Mouse (Mus musculus) cerebellum, adult 2 months (tissue): ENCODE measurements around the gene Gfi1b. TPM values are rescaled to one million over a fixed set of nuclear protein-coding genes. Genes with fewer than 3 reads are reported as not detected.

Source experiments
- DNase-seq, 2 experiments: peaks; one replicate each; pipeline ENCODE4 v3.0.0; 2021
- H3K27ac ChIP-seq: fragments of 200-500 bp; 2 replicates; pipeline ENCODE4 v1.5.1; 2012; ENCODE audit warnings: low read length, control low read depth, inconsistent platforms; ENCODE audit not compliant: insufficient read depth
- H3K27me3 ChIP-seq: fragments of 200-500 bp; 2 replicates; pipeline ENCODE4 v1.6.1; 2012; ENCODE audit warnings: inconsistent platforms, mild to moderate bottlenecking, low read length, moderate library complexity; ENCODE audit not compliant: control insufficient read depth, insufficient read depth
- H3K4me1 ChIP-seq: fragments of 200-500 bp; 2 replicates; pipeline ENCODE4 v1.6.1; 2011; ENCODE audit warnings: low read length; ENCODE audit not compliant: control insufficient read depth, insufficient read depth
- H3K4me3 ChIP-seq: fragments of 200-500 bp; replicated peaks from 2 replicates; pipeline ENCODE3; 2011; ENCODE audit warnings: mild to moderate bottlenecking, low read depth, low read length, control low read depth; ENCODE audit not compliant: insufficient read depth
- CTCF ChIP-seq: fragments of 200-500 bp; IDR thresholded peaks from 2 replicates; pipeline ENCODE4 v1.5.1; 2011; ENCODE audit warnings: low read depth, mild to moderate bottlenecking, control low read depth, low read length, moderate library complexity, borderline replicate concordance; ENCODE audit not compliant: insufficient read depth
- POLR2A ChIP-seq: fragments of 200-500 bp; IDR thresholded peaks from 2 replicates; pipeline ENCODE4 v1.6.1; 2011; ENCODE audit warnings: low read length, control low read depth, borderline replicate concordance; ENCODE audit not compliant: insufficient read depth
- WGBS: fragments of 180-500 bp; shearing (Covaris S2); methylation state at CpG from one replicate; pipeline ENCODE4 v1.1.7; 2018; 5-methylcytosine and 5-hydroxymethylcytosine counted together
- polyA plus RNA-seq: library from polyadenylated mRNA; depleted of rRNA; stranded (reverse); fragments of >200 nt; gene quantifications from 2 replicates; pipeline ENCODE4 v1.2.3, GENCODE M21; 2012

Gene Gfi1b
- polyA plus RNA-seq, 1 experiment, result 0.18 TPM

DNA sequence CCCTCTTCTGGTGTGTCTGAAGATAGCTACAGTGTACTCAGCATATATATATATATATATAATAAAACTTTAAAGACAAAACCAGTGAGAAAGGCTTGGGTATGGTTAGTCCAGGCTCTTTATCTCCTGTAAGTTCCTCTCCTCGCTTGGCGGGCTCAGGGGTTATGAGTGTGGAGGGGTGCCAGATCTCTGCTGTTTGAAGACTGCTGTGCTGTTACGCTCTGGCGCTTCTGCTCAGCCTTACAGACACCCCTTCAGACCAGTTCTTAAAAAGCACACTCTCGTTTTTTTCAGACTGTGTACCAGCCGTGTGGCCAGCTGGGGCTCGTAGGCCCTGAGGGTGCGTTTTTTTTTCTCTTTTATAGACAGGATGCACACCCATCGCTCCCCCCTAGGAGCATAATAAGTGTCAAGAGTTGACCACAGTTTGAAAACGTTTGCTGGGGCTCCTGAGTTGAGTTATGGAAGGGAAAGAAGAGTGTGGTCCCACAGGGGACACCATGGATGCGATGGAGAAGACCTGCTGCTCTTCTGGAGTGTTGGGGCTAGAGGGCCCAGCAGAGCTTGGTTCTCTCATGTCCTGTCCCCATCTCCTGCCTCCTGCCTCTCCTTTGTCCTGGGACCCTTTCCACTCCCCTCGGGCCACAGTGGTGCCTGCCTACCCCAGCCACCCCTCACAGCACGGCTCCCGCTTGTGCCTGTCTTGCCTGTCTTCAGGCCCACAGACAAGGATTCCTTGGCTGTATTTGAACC lies 15.8 kb downstream of the Gfi1b start:
- Histone ChIP-seq H3K4me3 (no peak overlapping the region), H3K27ac (no peak overlapping the region), H3K27me3 (no peaks in the 10 kb centered on the region), H3K4me1 (no peaks in the 10 kb centered on the region)
- WGBS, result 34% methylated on average over 14 of the region's 14 CpGs
- TF ChIP-seq CTCF, result no peak
- no peak for DNase-seq

- TF ChIP-seq POLR2A (no peak), CTCF (no peak)
- no peaks in the 10 kb centered on the region for H3K27me3 ChIP-seq
Measured at GRCm38 (mm10) chr2:28603542-28603941, 18.2 kb downstream of the Gfi1b start.

DNA sequence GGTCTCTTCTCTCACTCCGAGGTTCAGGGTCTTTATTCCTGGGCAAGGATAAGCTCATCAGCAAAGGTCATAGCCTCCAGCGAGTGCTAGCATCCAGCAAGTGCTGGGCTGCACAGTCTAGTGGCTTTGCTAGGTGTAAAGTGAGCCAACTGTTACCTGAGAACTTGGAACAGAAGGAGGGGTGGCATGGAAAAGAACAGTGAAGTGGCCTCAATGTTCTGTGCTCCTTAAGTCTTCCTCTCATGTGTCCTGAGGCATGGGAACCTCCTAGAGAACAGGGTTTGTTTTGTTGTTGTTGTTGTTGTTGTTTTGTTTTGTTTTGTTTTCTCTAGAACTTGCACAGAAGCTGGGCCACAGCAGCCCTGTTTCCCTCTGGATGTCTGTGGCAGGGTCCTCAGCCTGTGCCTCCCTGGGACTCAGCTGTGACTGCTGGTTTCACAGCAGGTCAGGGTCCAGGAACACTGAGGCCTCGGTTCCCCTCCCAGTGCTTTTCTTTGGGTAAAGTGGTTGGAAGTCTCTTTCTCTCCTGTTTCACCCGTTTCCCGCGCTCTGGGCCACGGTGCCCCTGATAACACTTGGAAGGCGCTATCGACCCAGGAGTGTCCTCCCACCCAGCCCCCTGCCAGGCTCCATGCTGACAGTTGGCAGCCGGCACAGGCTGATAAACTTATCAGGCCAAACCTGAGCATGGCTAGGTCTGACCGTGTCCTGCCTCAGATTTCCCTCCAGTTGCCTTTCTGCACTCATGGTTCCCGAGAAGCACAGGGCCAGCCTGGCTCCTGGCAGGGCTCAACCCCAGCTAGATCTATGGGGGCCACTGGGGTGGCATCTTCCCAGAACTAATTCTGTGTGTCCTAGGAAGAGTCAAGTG lies 19.8 kb downstream of the Gfi1b start:
- Histone ChIP-seq H3K4me1 (no peaks in the 10 kb centered on the region), H3K27me3 (no peaks in the 10 kb centered on the region), H3K27ac (no peak overlapping the region), H3K4me3 (no peak overlapping the region)
- no peak for TF ChIP-seq CTCF
- no peak for TF ChIP-seq POLR2A
- 43% methylated on average over 12 of the region's 12 CpGs for WGBS
- DNase-seq, result no peak

More at GRCm38 (mm10) chr2:28603542-28603941, 18.2 kb downstream of the Gfi1b start:
- Histone ChIP-seq H3K4me1 (no peaks in the 10 kb centered on the region), H3K4me3 (no peak overlapping the region), H3K27ac (no peak overlapping the region)
- WGBS, result 95% methylated on average over 5 of the region's 5 CpGs
- DNase-seq, result no peak

DNA sequence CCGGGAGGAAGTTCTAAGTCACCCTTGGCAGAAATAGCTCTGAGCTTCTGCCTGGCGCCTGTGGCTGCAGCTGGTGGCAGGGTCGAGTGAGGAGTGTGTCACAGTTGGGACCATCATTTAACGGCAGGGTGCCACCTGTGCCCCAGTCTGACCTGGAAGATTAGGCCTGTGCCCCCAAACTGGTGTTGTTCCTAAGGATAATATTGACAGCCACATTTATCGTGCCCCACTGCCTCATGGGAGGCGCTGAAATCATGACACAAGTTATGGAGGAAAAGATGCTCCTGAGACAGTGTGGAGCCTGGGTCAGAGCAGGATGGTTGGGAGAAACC lies 22.2 kb downstream of the Gfi1b start:
- DNase-seq, result no peak
- Histone ChIP-seq H3K27ac (no peak overlapping the region), H3K4me1 (no peaks in the 10 kb centered on the region), H3K4me3 (no peak overlapping the region), H3K27me3 (no peaks in the 10 kb centered on the region)
- WGBS, result 74% methylated on average over 6 of the region's 6 CpGs
- TF ChIP-seq POLR2A, result no peak
- no peak for TF ChIP-seq CTCF

GRCm38 (mm10) chr2:28598692-28599568 lies 22.9 kb downstream of the Gfi1b start:
- Histone ChIP-seq H3K27ac (no peak overlapping the region), H3K4me1 (no peaks in the 10 kb centered on the region), H3K4me3 (no peak overlapping the region), H3K27me3 (no peaks in the 10 kb centered on the region)
- 68% methylated on average over 12 of the region's 12 CpGs for WGBS
- DNase-seq, result no peak
- TF ChIP-seq CTCF (no peak), POLR2A (no peak)

GRCm38 (mm10) chr2:28597733-28598547 lies 23.8 kb downstream of the Gfi1b start:
- H3K27me3 ChIP-seq, result no peaks in the 10 kb centered on the region
- 82% methylated on average over 7 of the region's 7 CpGs for WGBS
- TF ChIP-seq CTCF, result no peak
- TF ChIP-seq POLR2A, result no peak
- H3K27ac ChIP-seq, result no peak overlapping the region
- no peak for DNase-seq
- no peak overlapping the region for H3K4me3 ChIP-seq
- no peaks in the 10 kb centered on the region for H3K4me1 ChIP-seq

GRCm38 (mm10) chr2:28596998-28597397 lies 24.8 kb downstream of the Gfi1b start:
- TF ChIP-seq CTCF (no peak), POLR2A (no peak)
- WGBS, result 91% methylated on average over 7 of the region's 7 CpGs
- Histone ChIP-seq H3K4me3 (no peak overlapping the region), H3K27ac (no peak overlapping the region), H3K4me1 (no peaks in the 10 kb centered on the region), H3K27me3 (no peaks in the 10 kb centered on the region)
- no peak for DNase-seq
